Mouse (Mus musculus) megakaryocyte-erythroid progenitor cell, adult 5-6 weeks (primary cell): Measurements from ENCODE around the gene Zfp398. TPM values are rescaled to one million over a fixed set of nuclear protein-coding genes. Genes with fewer than 3 reads are reported as not detected.

Experiments
- ATAC-seq: replicated peaks from 2 replicates; pipeline ENCODE4 v1.8.0; 2016; ENCODE audit warnings: mild to moderate bottlenecking, inconsistent platforms; ENCODE audit not compliant: severe bottlenecking, poor library complexity, low FRiP score, low TSS enrichment
- total RNA-seq, 2 experiments: library from RNA; stranded (forward) in 1 of 2; stranded (reverse) in 1 of 2; fragments of 200-1000, 215-1000 nt in 1 of 2; fragments of >200 nt in 1 of 2; fragmentation: Nextera tagmentation in 1 of 2; gene quantifications; 2 replicates each; pipeline ENCODE4 v1.2.3; 2014 to 2017

Zfp398 gene
- total RNA-seq (2014; fragmentation: Nextera tagmentation) = 18.4 and 19.4 TPM in 2 replicates
- 15.7 and 20.1 TPM in 2 replicates for total RNA-seq (2017)

GRCm38 (mm10) chr6:47835482-47835983, at the start of gene Zfp398:
Zfp398 (plus strand) TSS chr6:47835661.
- ATAC-seq = peak; percentile 87

GRCm38 (mm10) chr6:47787941-47788736, 47.3 kb upstream of the Zfp398 start:
- ATAC-seq = peak; percentile 89

GRCm38 (mm10) chr6:47788821-47789220, 46.6 kb upstream of the Zfp398 start:
- ATAC-seq = no peak

- ATAC-seq = no peak
Measured at GRCm38 (mm10) chr6:47790745-47791144, 44.7 kb upstream of the Zfp398 start.

- no peak for ATAC-seq
Measured at GRCm38 (mm10) chr6:47792533-47792932, 42.9 kb upstream of the Zfp398 start.

GRCm38 (mm10) chr6:47793284-47793683, 42.2 kb upstream of the Zfp398 start:
- ATAC-seq = no peak

GRCm38 (mm10) chr6:47794106-47794830, 41.2 kb upstream of the Zfp398 start:
- ATAC-seq = peak; percentile 55; the same call in 1 of the 2 replicates

GRCm38 (mm10) chr6:47799079-47799478, 36.4 kb upstream of the Zfp398 start:
- peak; percentile 88 for ATAC-seq

GRCm38 (mm10) chr6:47805520-47805919, 29.9 kb upstream of the Zfp398 start:
- ATAC-seq = no peak

- no peak for ATAC-seq
Measured at GRCm38 (mm10) chr6:47807419-47807818, 28.0 kb upstream of the Zfp398 start.

- no peak for ATAC-seq
Measured at GRCm38 (mm10) chr6:47808545-47808944, 26.9 kb upstream of the Zfp398 start.

GRCm38 (mm10) chr6:47809053-47809452, 26.4 kb upstream of the Zfp398 start:
- no peak for ATAC-seq

- ATAC-seq = no peak
Measured at GRCm38 (mm10) chr6:47810181-47810580, 25.3 kb upstream of the Zfp398 start.

GRCm38 (mm10) chr6:47811324-47811723, 24.1 kb upstream of the Zfp398 start:
- ATAC-seq = no peak

- ATAC-seq = no peak
Measured at GRCm38 (mm10) chr6:47812271-47812915, 23.1 kb upstream of the Zfp398 start.

- ATAC-seq = peak; percentile 96
Measured at GRCm38 (mm10) chr6:47813257-47813878, 22.1 kb upstream of the Zfp398 start, which contains the start of gene Pdia4. Pdia4 (minus strand) TSS chr6:47813430.

GRCm38 (mm10) chr6:47816151-47816550, 19.3 kb upstream of the Zfp398 start:
- no peak for ATAC-seq

- ATAC-seq = no peak
Measured at GRCm38 (mm10) chr6:47818721-47819120, 16.7 kb upstream of the Zfp398 start.

- ATAC-seq = 0 out of 2 replicates have a peak, but pooled peaks have one; percentile 26
Measured at GRCm38 (mm10) chr6:47819626-47820325, 15.7 kb upstream of the Zfp398 start.
